Mouse (Mus musculus) MEL (cell line): ENCODE data around the gene Igf2bp3. TPM values are rescaled to one million over a fixed set of nuclear protein-coding genes. Genes with fewer than 3 reads are reported as not detected.

ENCODE experiments used
- DNase-seq: peaks from one replicate; pipeline ENCODE4 v3.0.0; 2011; ENCODE audit warnings: low read depth, low spot score
- H3K27ac ChIP-seq: 2 replicates; pipeline ENCODE4 v1.5.1; 2012; ENCODE audit warnings: low read depth, mild to moderate bottlenecking, control low read depth, low read length, moderate library complexity; ENCODE audit not compliant: control insufficient read depth
- H3K27me3 ChIP-seq, 2 experiments: fragments of 150-350 bp in 1 of 2; sonication (generic) in 1 of 2; 2 replicates each; pipeline ENCODE4 v1.6.1; 2012; ENCODE audit warnings: low read length in 2 of 2, mild to moderate bottlenecking in 2 of 2, improper control_type of control experiment in 1 of 2, moderate library complexity in 1 of 2; ENCODE audit not compliant: insufficient read depth in 2 of 2, control insufficient read depth in 1 of 2
- H3K36me3 ChIP-seq, 2 experiments: 2 replicates each; pipeline ENCODE4 v1.6.1; 2012 to 2014; ENCODE audit warnings: low read length in 2 of 2, improper control_type of control experiment in 1 of 2, inconsistent platforms in 1 of 2, mild to moderate bottlenecking in 1 of 2; ENCODE audit not compliant: insufficient read depth in 2 of 2, control insufficient read depth in 1 of 2
- H3K4me1 ChIP-seq, 2 experiments: fragments of 150-350 bp in 1 of 2; sonication (generic) in 1 of 2; 2 replicates each; pipeline ENCODE4 v1.6.1; 2012; ENCODE audit warnings: low read length in 2 of 2, improper control_type of control experiment in 1 of 2, mild to moderate bottlenecking in 1 of 2; ENCODE audit not compliant: insufficient read depth in 2 of 2, control insufficient read depth in 1 of 2
- H3K4me3 ChIP-seq, 2 experiments: fragments of 150-350 bp in 1 of 2; sonication (generic) in 1 of 2; 2 replicates each; pipeline ENCODE4 v1.5.1; 2012; ENCODE audit warnings: low read depth in 2 of 2, low read length in 2 of 2, mild to moderate bottlenecking in 2 of 2, moderate library complexity in 2 of 2, control low read depth in 1 of 2, improper control_type of control experiment in 1 of 2; ENCODE audit not compliant: control insufficient read depth in 1 of 2, insufficient read depth in 1 of 2
- H3K79me2 ChIP-seq: 2 replicates; pipeline ENCODE4 v1.6.1; 2012; ENCODE audit warnings: mild to moderate bottlenecking, low read length, moderate library complexity; ENCODE audit not compliant: control insufficient read depth, poor library complexity, insufficient read depth
- H3K9ac ChIP-seq: 2 replicates; pipeline ENCODE4 v1.6.1; 2012; ENCODE audit warnings: low read depth, mild to moderate bottlenecking, control low read depth, low read length, moderate library complexity; ENCODE audit not compliant: control insufficient read depth, poor library complexity, severe bottlenecking
- H3K9me3 ChIP-seq: fragments of 150-350 bp; sonication (generic); replicated peaks from 2 replicates; pipeline ENCODE4 v1.6.1; 2012; ENCODE audit warnings: mild to moderate bottlenecking, low read length, improper control_type of control experiment, moderate library complexity; ENCODE audit not compliant: insufficient read depth
- BHLHE40 ChIP-seq: IDR thresholded peaks from 2 replicates; pipeline ENCODE4 v1.6.1; 2012; ENCODE audit warnings: low read depth, mild to moderate bottlenecking, inconsistent platforms, low read length, improper control_type of control experiment, borderline replicate concordance
- CHD2 ChIP-seq: IDR thresholded peaks from 2 replicates; pipeline ENCODE4 v1.6.1; 2011; ENCODE audit warnings: low read length, improper control_type of control experiment
- CTCF ChIP-seq, 3 experiments: IDR thresholded peaks in 2 of 3; conservative IDR thresholded peaks in 1 of 3; 2 replicates each; pipeline ENCODE4 v1.5.1; 2011 to 2012; ENCODE audit warnings: low read length in 3 of 3, low read depth in 2 of 3, mild to moderate bottlenecking in 2 of 3, improper control_type of control experiment in 1 of 3, inconsistent platforms in 1 of 3, mixed read lengths in 1 of 3, moderate library complexity in 1 of 3; ENCODE audit not compliant: control insufficient read depth in 1 of 3, insufficient read depth in 1 of 3, poor library complexity in 1 of 3, severe bottlenecking in 1 of 3
- ELF1 ChIP-seq: IDR thresholded peaks from 2 replicates; pipeline ENCODE4 v1.6.1; 2014; ENCODE audit warnings: low read depth, mild to moderate bottlenecking, inconsistent platforms, low read length, improper control_type of control experiment, moderate library complexity
- EP300 ChIP-seq, 2 experiments: IDR thresholded peaks; 2 replicates each; pipeline ENCODE4 v1.6.1; 2011; ENCODE audit warnings: improper control_type of control experiment in 2 of 2, low read length in 2 of 2, low read depth in 1 of 2, mild to moderate bottlenecking in 1 of 2
- ETS1 ChIP-seq: IDR thresholded peaks from 2 replicates; pipeline ENCODE4 v1.6.1; 2012; ENCODE audit warnings: low read depth, mild to moderate bottlenecking, inconsistent platforms, low read length, improper control_type of control experiment, moderate library complexity
- GATA1 ChIP-seq: IDR thresholded peaks from 2 replicates; pipeline ENCODE4 v1.6.1; 2011; ENCODE audit warnings: low read depth, low read length, improper control_type of control experiment
- HCFC1 ChIP-seq: IDR thresholded peaks from 2 replicates; pipeline ENCODE4 v1.6.1; 2012; ENCODE audit warnings: low read depth, mild to moderate bottlenecking, inconsistent platforms, low read length, improper control_type of control experiment, moderate library complexity
- KAT2A ChIP-seq: conservative IDR thresholded peaks from 2 replicates; pipeline ENCODE4 v1.6.1; 2012; ENCODE audit warnings: low read depth, low read length, improper control_type of control experiment, inconsistent platforms
- MXI1 ChIP-seq: IDR thresholded peaks from 2 replicates; pipeline ENCODE4 v1.6.1; 2011; ENCODE audit warnings: mild to moderate bottlenecking, low read depth, low read length, improper control_type of control experiment
- MYB ChIP-seq: IDR thresholded peaks from 2 replicates; pipeline ENCODE4 v1.6.1; 2011; ENCODE audit warnings: mild to moderate bottlenecking, low read depth, low read length, improper control_type of control experiment
- NELFE ChIP-seq: IDR thresholded peaks from 2 replicates; pipeline ENCODE4 v1.6.1; 2011; ENCODE audit warnings: low read depth, low read length, improper control_type of control experiment
- POLR2AphosphoS5 ChIP-seq: IDR thresholded peaks from 2 replicates; pipeline ENCODE4 v1.6.1; 2012; ENCODE audit warnings: low read depth, borderline replicate concordance, mild to moderate bottlenecking, inconsistent platforms, low read length, moderate library complexity, mixed read lengths
- SIN3A ChIP-seq: IDR thresholded peaks from 2 replicates; pipeline ENCODE4 v1.6.1; 2012; ENCODE audit warnings: low read length, improper control_type of control experiment, inconsistent platforms
- SMC3 ChIP-seq: IDR thresholded peaks from 2 replicates; pipeline ENCODE4 v1.6.1; 2011; ENCODE audit warnings: low read depth, low read length, improper control_type of control experiment
- TAL1 ChIP-seq: IDR thresholded peaks from 2 replicates; pipeline ENCODE4 v1.6.1; 2012; ENCODE audit warnings: mild to moderate bottlenecking, inconsistent platforms, low read length, moderate library complexity, mixed read lengths
- TBP ChIP-seq: IDR thresholded peaks from 2 replicates; pipeline ENCODE4 v1.8.0; 2011; ENCODE audit warnings: low read depth, low read length, improper control_type of control experiment
- TCF12 ChIP-seq: IDR thresholded peaks from 2 replicates; pipeline ENCODE4 v1.6.1; 2014; ENCODE audit warnings: low read depth, mild to moderate bottlenecking, inconsistent platforms, low read length, improper control_type of control experiment, moderate library complexity
- ZC3H11A ChIP-seq: IDR thresholded peaks from 2 replicates; pipeline ENCODE4 v1.6.1; 2012; ENCODE audit warnings: low read depth, mild to moderate bottlenecking, inconsistent platforms, low read length, improper control_type of control experiment
- ZKSCAN1 ChIP-seq: IDR thresholded peaks from 2 replicates; pipeline ENCODE4 v1.6.1; 2012; ENCODE audit warnings: low read depth, mild to moderate bottlenecking, inconsistent platforms, low read length, improper control_type of control experiment, moderate library complexity
- ZMIZ1 ChIP-seq: IDR thresholded peaks from 2 replicates; pipeline ENCODE4 v1.6.1; 2012; ENCODE audit warnings: low read depth, mild to moderate bottlenecking, inconsistent platforms, low read length, improper control_type of control experiment, moderate library complexity
- ZNF384 ChIP-seq: IDR thresholded peaks from 2 replicates; pipeline ENCODE4 v1.6.1; 2012; ENCODE audit warnings: low read depth, mild to moderate bottlenecking, inconsistent platforms, low read length, improper control_type of control experiment
- polyA plus RNA-seq, 2 experiments: library from polyadenylated mRNA; stranded (reverse) in 1 of 2; unstranded in 1 of 2; fragments of >175 nt in 1 of 2; fragments of >200 nt in 1 of 2; gene quantifications; 2 replicates each; pipeline versions ENCODE4 v1.2.1 to v1.2.4; 2012; ENCODE audit warnings: low replicate concordance in 2 of 2, low read depth in 1 of 2; ENCODE audit not compliant: insufficient read length in 2 of 2, insufficient read depth in 1 of 2, missing spikeins in 1 of 2
- total RNA-seq: library from RNA; depleted of rRNA; stranded (reverse); fragments of 300-350 nt; gene quantifications from 2 replicates; pipeline ENCODE4 v1.2.3, GENCODE M21; 2012

Igf2bp3 gene
- total and polyA plus RNA-seq, 3 experiments, result 0.12 to 0.29 TPM; not detected in 1

GRCm38 (mm10) chr6:49099086-49099485, 115.7 kb downstream of the Igf2bp3 start:
- no peak for DNase-seq
- Histone ChIP-seq H3K9ac (no peak overlapping the region), H3K36me3 (no peaks in the 10 kb centered on the region)

GRCm38 (mm10) chr6:49097596-49098110, 117.1 kb downstream of the Igf2bp3 start:
- Histone ChIP-seq H3K9ac (no peak overlapping the region), H3K9me3 (no peaks in the 10 kb centered on the region), H3K36me3 (no peaks in the 10 kb centered on the region), H3K79me2 (no peaks in the 10 kb centered on the region), H3K4me1 (no peaks in the 10 kb centered on the region), H3K27ac (no peak overlapping the region), H3K4me3 (no peak overlapping the region), H3K27me3 (peaks cover 0 to 1% of the 10 kb centered on the region in 2 experiments; a peak in 1 of 4 replicates)
- TF ChIP-seq CTCF (IDR thresholded peaks at IDR 0.05 in 2 of 3, conservative IDR thresholded peaks at IDR 0.05 in 1 of 3; ENCODE audit: control insufficient read depth in 1 of 3, insufficient read depth in 1 of 3, low read depth in 2 of 3, low read length in 3 of 3, poor library complexity in 1 of 3, severe bottlenecking in 1 of 3), result no peak
- TF ChIP-seq MXI1, result no peak
- TF ChIP-seq POLR2AphosphoS5, result no peak
- TF ChIP-seq CHD2, result no peak
- no peak for TF ChIP-seq ELF1
- TF ChIP-seq MYB, result no peak
- no peak for TF ChIP-seq ETS1
- TF ChIP-seq SIN3A, result no peak
- no peak for TF ChIP-seq KAT2A
- TF ChIP-seq TCF12, result no peak
- TF ChIP-seq ZKSCAN1, result no peak
- no peak for TF ChIP-seq EP300 (IDR thresholded peaks at IDR 0.05; ENCODE audit: low read depth in 1 of 2, low read length in 2 of 2)
- no peak for TF ChIP-seq HCFC1
- no peak for TF ChIP-seq ZNF384
- TF ChIP-seq ZMIZ1, result no peak
- TF ChIP-seq BHLHE40, result no peak
- no peak for DNase-seq

More at GRCm38 (mm10) chr6:49099086-49099485, 115.7 kb downstream of the Igf2bp3 start:
- H3K4me3 ChIP-seq, result no peak overlapping the region
- H3K27ac ChIP-seq, result no peak overlapping the region
- no peaks in the 10 kb centered on the region for H3K79me2 ChIP-seq
- peaks cover 0 to 1% of the 10 kb centered on the region in 2 experiments; a peak in 1 of 4 replicates for H3K27me3 ChIP-seq
- TF ChIP-seq POLR2AphosphoS5, result no peak
- no peak for TF ChIP-seq ZMIZ1
- TF ChIP-seq HCFC1, result no peak
- TF ChIP-seq TAL1, result no peak
- no peak for TF ChIP-seq SIN3A
- TF ChIP-seq GATA1, result no peak
- no peak for TF ChIP-seq ZC3H11A
- no peak for TF ChIP-seq TBP
- no peak for TF ChIP-seq NELFE
- no peak for TF ChIP-seq SMC3
- TF ChIP-seq, all 39 proteins: peak for 0
- Histone ChIP-seq H3K9me3 (no peaks in the 10 kb centered on the region), H3K4me1 (no peaks in the 10 kb centered on the region)
